Mouse (Mus musculus): Measurements from ENCODE around the gene Parp16.
"Not testable (repeated sequence)": the region's sequence is repeated elsewhere in the genome, so short reads cannot be mapped to it uniquely, and the experiment has no call there.

Gene Parp16

GRCm38 (mm10) chr9:65179817-65180624, 15.1 kb upstream of the Parp16 start:
- DNase-seq: no peak

GRCm38 (mm10) chr9:65188599-65188998, 6.6 kb upstream of the Parp16 start:
- DNase-seq: peak; percentile 92

GRCm38 (mm10) chr9:65190306-65190705, 4.8 kb upstream of the Parp16 start:
- DNase-seq: no peak

- DNase-seq: peak; percentile 58
Observed at GRCm38 (mm10) chr9:65191389-65191754, 3.8 kb upstream of the Parp16 start.

GRCm38 (mm10) chr9:65191755-65192469, 3.2 kb upstream of the Parp16 start:
- DNase-seq: no peak

- DNase-seq: no peak
Observed at GRCm38 (mm10) chr9:65193214-65193613, 1.9 kb upstream of the Parp16 start.

- DNase-seq: peak; percentile 71
Observed at GRCm38 (mm10) chr9:65195621-65195981, 448 bp downstream of the Parp16 start.

- DNase-seq: no peak
Observed at GRCm38 (mm10) chr9:65195982-65196737, 1.0 kb downstream of the Parp16 start.

- peak; percentile 96 for DNase-seq
Observed at GRCm38 (mm10) chr9:65196738-65197569, 1.8 kb downstream of the Parp16 start.

GRCm38 (mm10) chr9:65197826-65198225, 2.7 kb downstream of the Parp16 start:
- no peak for DNase-seq

GRCm38 (mm10) chr9:65199723-65200122, 4.6 kb downstream of the Parp16 start:
- no peak for DNase-seq

- no peak for DNase-seq
Observed at GRCm38 (mm10) chr9:65200606-65201005, 5.5 kb downstream of the Parp16 start.

GRCm38 (mm10) chr9:65201021-65201380, 5.8 kb downstream of the Parp16 start:
- DNase-seq: no peak

GRCm38 (mm10) chr9:65201381-65202164, 6.4 kb downstream of the Parp16 start:
- DNase-seq: peak; percentile 90

- DNase-seq: no peak
Observed at GRCm38 (mm10) chr9:65202165-65202754, 7.1 kb downstream of the Parp16 start.

- DNase-seq: no peak
Observed at GRCm38 (mm10) chr9:65205049-65205815, 10.1 kb downstream of the Parp16 start.

GRCm38 (mm10) chr9:65207041-65207815, 12.1 kb downstream of the Parp16 start:
- DNase-seq: not testable (repeated sequence)

- DNase-seq: no peak
Observed at GRCm38 (mm10) chr9:65208293-65209179, 13.4 kb downstream of the Parp16 start.

- DNase-seq: no peak
Observed at GRCm38 (mm10) chr9:65211598-65211997, 16.4 kb downstream of the Parp16 start.

Data from kidney, postnatal 14 days (tissue).